Mouse (Mus musculus) thymus, adult 2 months (tissue): ENCODE measurements around the gene Aldh1a1.

ENCODE experiments used
- CTCF ChIP-seq: fragments of 200-500 bp; IDR thresholded peaks from 2 replicates; pipeline ENCODE4 v1.5.1; 2012; ENCODE audit warnings: mild to moderate bottlenecking, control low read depth, low read length, moderate library complexity, borderline replicate concordance; ENCODE audit not compliant: control insufficient read depth, poor library complexity, insufficient read depth; ENCODE audit errors: extremely low read depth
- POLR2A ChIP-seq: fragments of 200-500 bp; IDR thresholded peaks from 2 replicates; pipeline ENCODE4 v1.6.1; 2012; ENCODE audit warnings: mild to moderate bottlenecking, low read length, control low read depth, moderate library complexity; ENCODE audit not compliant: control insufficient read depth, poor library complexity, insufficient read depth; ENCODE audit errors: extremely low read depth

- TF ChIP-seq POLR2A, result no peak
- TF ChIP-seq CTCF, result no peak
Observed at GRCm38 (mm10) chr19:20555365-20555764, 62.9 kb downstream of the Aldh1a1 start.
